Mouse (Mus musculus): ENCODE data around the gene Rgs3. TPM values are rescaled to one million over a fixed set of nuclear protein-coding genes. Genes with fewer than 3 reads are reported as not detected.
A peak's percentile ranks its signal among the peaks of the same experiment; 100 is the strongest.

Rgs3 gene
- polyA plus RNA-seq, 1 experiment from 2014 or later = 33.6 TPM

- Histone ChIP-seq H3K4me3 (ENCODE audit: low read depth, low read length) (no peak overlapping the region), H3K36me3 (ENCODE audit: control insufficient read depth, insufficient read depth, low read length) (no peaks in the 10 kb centered on the region), H3K4me2 (ENCODE audit: low read depth, low read length, severe bottlenecking) (no peak overlapping the region), H3K9me3 (ENCODE audit: control insufficient read depth, low read length) (no peaks in the 10 kb centered on the region), H3K4me1 (replicated peaks; ENCODE audit: control insufficient read depth, insufficient read depth, low read length) (peaks cover 22% of the 10 kb centered on the region), H3K27ac (ENCODE audit: low read depth, low read length) (0 out of 2 replicates have a peak overlapping the region, but pooled peaks have one; percentile 12), H3K27me3 (ENCODE audit: control insufficient read depth, insufficient read depth, low read length) (no peaks in the 10 kb centered on the region), H3K9ac (ENCODE audit: low read length) (no peak overlapping the region)
- ATAC-seq (replicated peaks; ENCODE audit: low FRiP score) = no peak
- no peak for DNase-seq (ENCODE audit: low spot score)
- 86% methylated on average over 13 of the region's 13 CpGs for WGBS
Observed at GRCm38 (mm10) chr4:62623251-62624015, 63.8 kb downstream of the Rgs3 start.

- Histone ChIP-seq H3K9me3 (ENCODE audit: control insufficient read depth, low read length) (no peaks in the 10 kb centered on the region), H3K4me1 (replicated peaks; ENCODE audit: control insufficient read depth, insufficient read depth, low read length) (peaks cover 10% of the 10 kb centered on the region), H3K4me3 (ENCODE audit: low read depth, low read length) (no peak overlapping the region), H3K27ac (ENCODE audit: low read depth, low read length) (peak overlapping the region; percentile 71), H3K4me2 (ENCODE audit: low read depth, low read length, severe bottlenecking) (no peak overlapping the region), H3K9ac (ENCODE audit: low read length) (peak overlapping the region; percentile 37; the same call in 1 of the 2 replicates), H3K36me3 (ENCODE audit: control insufficient read depth, insufficient read depth, low read length) (no peaks in the 10 kb centered on the region), H3K27me3 (ENCODE audit: control insufficient read depth, insufficient read depth, low read length) (no peaks in the 10 kb centered on the region)
- 39% methylated on average over 15 of the region's 15 CpGs for WGBS
- peak; percentile 66 for DNase-seq (ENCODE audit: low spot score)
- peak; percentile 47 for ATAC-seq (replicated peaks; ENCODE audit: low FRiP score)
Observed at GRCm38 (mm10) chr4:62624679-62625450, 65.2 kb downstream of the Rgs3 start.

GRCm38 (mm10) chr4:62625451-62626061, 65.9 kb downstream of the Rgs3 start:
- Histone ChIP-seq H3K4me3 (ENCODE audit: low read depth, low read length) (no peak overlapping the region), H3K36me3 (ENCODE audit: control insufficient read depth, insufficient read depth, low read length) (no peaks in the 10 kb centered on the region), H3K9me3 (ENCODE audit: control insufficient read depth, low read length) (no peaks in the 10 kb centered on the region), H3K4me1 (replicated peaks; ENCODE audit: control insufficient read depth, insufficient read depth, low read length) (peaks cover 10% of the 10 kb centered on the region), H3K27ac (ENCODE audit: low read depth, low read length) (peak overlapping the region; percentile 71; the same call in 1 of the 2 replicates), H3K9ac (ENCODE audit: low read length) (no peak overlapping the region), H3K4me2 (ENCODE audit: low read depth, low read length, severe bottlenecking) (no peak overlapping the region), H3K27me3 (ENCODE audit: control insufficient read depth, insufficient read depth, low read length) (no peaks in the 10 kb centered on the region)
- DNase-seq (ENCODE audit: low spot score) (no peak), ATAC-seq (replicated peaks; ENCODE audit: low FRiP score) (no peak)
- WGBS = 75% methylated on average over 19 of the region's 19 CpGs

- H3K4me2 ChIP-seq (ENCODE audit: low read depth, low read length, severe bottlenecking) = no peak overlapping the region
- no peaks in the 10 kb centered on the region for H3K36me3 ChIP-seq (ENCODE audit: control insufficient read depth, insufficient read depth, low read length)
- no peak for ATAC-seq (replicated peaks; ENCODE audit: low FRiP score)
- 83% methylated on average over 15 of the region's 15 CpGs for WGBS
- H3K27ac ChIP-seq (ENCODE audit: low read depth, low read length) = no peak overlapping the region
- H3K9ac ChIP-seq (ENCODE audit: low read length) = no peak overlapping the region
- no peaks in the 10 kb centered on the region for H3K9me3 ChIP-seq (ENCODE audit: control insufficient read depth, low read length)
- no peak overlapping the region for H3K4me3 ChIP-seq (ENCODE audit: low read depth, low read length)
- H3K4me1 ChIP-seq (replicated peaks; ENCODE audit: control insufficient read depth, insufficient read depth, low read length) = peaks cover 10% of the 10 kb centered on the region
- H3K27me3 ChIP-seq (ENCODE audit: control insufficient read depth, insufficient read depth, low read length) = no peaks in the 10 kb centered on the region
- no peak for DNase-seq (ENCODE audit: low spot score)
Observed at GRCm38 (mm10) chr4:62626228-62627026, 66.8 kb downstream of the Rgs3 start.

GRCm38 (mm10) chr4:62627331-62627730, 67.7 kb downstream of the Rgs3 start:
- H3K27ac ChIP-seq (ENCODE audit: low read depth, low read length) = no peak overlapping the region
- no peak for ATAC-seq (replicated peaks; ENCODE audit: low FRiP score)
- no peak overlapping the region for H3K4me3 ChIP-seq (ENCODE audit: low read depth, low read length)
- H3K36me3 ChIP-seq (ENCODE audit: control insufficient read depth, insufficient read depth, low read length) = no peaks in the 10 kb centered on the region
- WGBS = 87% methylated on average over 4 of the region's 4 CpGs
- H3K9me3 ChIP-seq (ENCODE audit: control insufficient read depth, low read length) = no peaks in the 10 kb centered on the region
- H3K4me1 ChIP-seq (replicated peaks; ENCODE audit: control insufficient read depth, insufficient read depth, low read length) = peaks cover 10% of the 10 kb centered on the region
- no peak overlapping the region for H3K9ac ChIP-seq (ENCODE audit: low read length)
- H3K27me3 ChIP-seq (ENCODE audit: control insufficient read depth, insufficient read depth, low read length) = no peaks in the 10 kb centered on the region
- DNase-seq (ENCODE audit: low spot score) = no peak
- H3K4me2 ChIP-seq (ENCODE audit: low read depth, low read length, severe bottlenecking) = no peak overlapping the region

GRCm38 (mm10) chr4:62628547-62628946, 68.9 kb downstream of the Rgs3 start:
- no peak for DNase-seq (ENCODE audit: low spot score)
- Histone ChIP-seq H3K9ac (ENCODE audit: low read length) (no peak overlapping the region), H3K4me3 (ENCODE audit: low read depth, low read length) (no peak overlapping the region), H3K36me3 (ENCODE audit: control insufficient read depth, insufficient read depth, low read length) (no peaks in the 10 kb centered on the region), H3K27ac (ENCODE audit: low read depth, low read length) (no peak overlapping the region), H3K4me2 (ENCODE audit: low read depth, low read length, severe bottlenecking) (no peak overlapping the region), H3K9me3 (ENCODE audit: control insufficient read depth, low read length) (no peaks in the 10 kb centered on the region), H3K27me3 (ENCODE audit: control insufficient read depth, insufficient read depth, low read length) (no peaks in the 10 kb centered on the region), H3K4me1 (replicated peaks; ENCODE audit: control insufficient read depth, insufficient read depth, low read length) (peaks cover 10% of the 10 kb centered on the region)
- no peak for ATAC-seq (replicated peaks; ENCODE audit: low FRiP score)
- 86% methylated on average over 7 of the region's 7 CpGs for WGBS

- Histone ChIP-seq H3K9ac (ENCODE audit: low read length) (no peak overlapping the region), H3K4me3 (ENCODE audit: low read depth, low read length) (no peak overlapping the region), H3K9me3 (ENCODE audit: control insufficient read depth, low read length) (no peaks in the 10 kb centered on the region), H3K4me2 (ENCODE audit: low read depth, low read length, severe bottlenecking) (no peak overlapping the region), H3K4me1 (replicated peaks; ENCODE audit: control insufficient read depth, insufficient read depth, low read length) (peaks cover 10% of the 10 kb centered on the region), H3K27ac (ENCODE audit: low read depth, low read length) (no peak overlapping the region), H3K27me3 (ENCODE audit: control insufficient read depth, insufficient read depth, low read length) (no peaks in the 10 kb centered on the region), H3K36me3 (ENCODE audit: control insufficient read depth, insufficient read depth, low read length) (no peaks in the 10 kb centered on the region)
- ATAC-seq (replicated peaks; ENCODE audit: low FRiP score) (no peak), DNase-seq (ENCODE audit: low spot score) (no peak)
- 77% methylated on average over 9 of the region's 9 CpGs for WGBS
Observed at GRCm38 (mm10) chr4:62629461-62629860, 69.8 kb downstream of the Rgs3 start.

GRCm38 (mm10) chr4:62629905-62630304, 70.3 kb downstream of the Rgs3 start:
- H3K9ac ChIP-seq (ENCODE audit: low read length) = no peak overlapping the region
- no peaks in the 10 kb centered on the region for H3K9me3 ChIP-seq (ENCODE audit: control insufficient read depth, low read length)
- DNase-seq (ENCODE audit: low spot score) (no peak), ATAC-seq (replicated peaks; ENCODE audit: low FRiP score) (no peak)
- H3K4me1 ChIP-seq (replicated peaks; ENCODE audit: control insufficient read depth, insufficient read depth, low read length) = peaks cover 7% of the 10 kb centered on the region
- WGBS = 55% methylated on average over 4 of the region's 4 CpGs
- no peak overlapping the region for H3K4me3 ChIP-seq (ENCODE audit: low read depth, low read length)
- no peaks in the 10 kb centered on the region for H3K27me3 ChIP-seq (ENCODE audit: control insufficient read depth, insufficient read depth, low read length)
- no peaks in the 10 kb centered on the region for H3K36me3 ChIP-seq (ENCODE audit: control insufficient read depth, insufficient read depth, low read length)
- H3K27ac ChIP-seq (ENCODE audit: low read depth, low read length) = no peak overlapping the region
- H3K4me2 ChIP-seq (ENCODE audit: low read depth, low read length, severe bottlenecking) = no peak overlapping the region
